Mouse (Mus musculus): ENCODE data around the gene Otx1. TPM values are rescaled to one million over a fixed set of nuclear protein-coding genes. Genes with fewer than 3 reads are reported as not detected.

The Otx1 gene
- not detected in 2 replicates for polyA plus RNA-seq (2015; fragmentation: Nextera tagmentation; extraction: Ambion mirVana)

GRCm38 (mm10) chr11:22002783-22003340, at the start of gene Otx1:
TSS of gene Otx1 (minus strand) at chr11:22002897.
- H3K9ac ChIP-seq = no peak within 1 kb of the TSS

GRCm38 (mm10) chr11:22050864-22051263, 48.2 kb upstream of the Otx1 start:
- no peak overlapping the region for H3K4me2 ChIP-seq
- no peak for DNase-seq
- H3K4me1 ChIP-seq (replicated peaks) = no peaks in the 10 kb centered on the region
- 68% methylated on average over 7 of the region's 7 CpGs for WGBS (ENCODE audit: insufficient replicate concordance)
- no peaks in the 10 kb centered on the region for H3K36me3 ChIP-seq
- no peak for ATAC-seq (ENCODE audit: low read depth)
- no peaks in the 10 kb centered on the region for H3K27me3 ChIP-seq
- H3K9me3 ChIP-seq (replicated peaks) = no peaks in the 10 kb centered on the region
- H3K4me3 ChIP-seq (replicated peaks) = no peak overlapping the region
- H3K9ac ChIP-seq = no peak overlapping the region
- H3K27ac ChIP-seq = no peak overlapping the region

More at GRCm38 (mm10) chr11:22002783-22003340, at the start of gene Otx1:
- Histone ChIP-seq H3K9me3 (replicated peaks) (no peaks in the 10 kb centered on the region), H3K4me1 (replicated peaks) (peaks cover 38% of the 10 kb centered on the region), H3K4me3 (replicated peaks) (peak within 1 kb of the TSS; percentile 56), H3K4me2 (peak within 1 kb of the TSS; percentile 72), H3K36me3 (no peaks in the 10 kb centered on the region), H3K27ac (no peak within 1 kb of the TSS), H3K27me3 (peaks cover 100% of the 10 kb centered on the region)
- DNase-seq (no peak), ATAC-seq (ENCODE audit: low read depth) (no peak)
- 1% methylated on average over 34 of the region's 34 CpGs for WGBS (ENCODE audit: insufficient replicate concordance)

- Histone ChIP-seq H3K27me3 (no peaks in the 10 kb centered on the region), H3K9me3 (replicated peaks) (no peaks in the 10 kb centered on the region), H3K36me3 (no peaks in the 10 kb centered on the region), H3K27ac (no peak overlapping the region), H3K4me2 (no peak overlapping the region), H3K9ac (no peak overlapping the region), H3K4me3 (replicated peaks) (no peak overlapping the region), H3K4me1 (replicated peaks) (no peaks in the 10 kb centered on the region)
- ATAC-seq (ENCODE audit: low read depth) (no peak), DNase-seq (no peak)
- 67% methylated on average over 6 of the region's 6 CpGs for WGBS (ENCODE audit: insufficient replicate concordance)
Observed at GRCm38 (mm10) chr11:22039854-22040426, 37.2 kb upstream of the Otx1 start.

GRCm38 (mm10) chr11:22034564-22035105, 31.9 kb upstream of the Otx1 start:
- H3K4me1 ChIP-seq (replicated peaks) = no peaks in the 10 kb centered on the region
- no peak overlapping the region for H3K9ac ChIP-seq
- DNase-seq = no peak
- no peaks in the 10 kb centered on the region for H3K27me3 ChIP-seq
- WGBS (ENCODE audit: insufficient replicate concordance) = 54% methylated on average over 7 of the region's 7 CpGs
- H3K27ac ChIP-seq = no peak overlapping the region
- ATAC-seq (ENCODE audit: low read depth) = no peak
- no peak overlapping the region for H3K4me3 ChIP-seq (replicated peaks)
- H3K4me2 ChIP-seq = no peak overlapping the region
- H3K9me3 ChIP-seq (replicated peaks) = no peaks in the 10 kb centered on the region
- no peaks in the 10 kb centered on the region for H3K36me3 ChIP-seq

- Histone ChIP-seq H3K4me1 (replicated peaks) (no peaks in the 10 kb centered on the region), H3K4me3 (replicated peaks) (no peak overlapping the region), H3K27me3 (no peaks in the 10 kb centered on the region), H3K4me2 (no peak overlapping the region), H3K36me3 (no peaks in the 10 kb centered on the region), H3K9me3 (replicated peaks) (no peaks in the 10 kb centered on the region), H3K9ac (no peak overlapping the region), H3K27ac (no peak overlapping the region)
- DNase-seq = no peak
- no peak for ATAC-seq (ENCODE audit: low read depth)
- 76% methylated on average over 3 of the region's 3 CpGs for WGBS (ENCODE audit: insufficient replicate concordance)
Observed at GRCm38 (mm10) chr11:22033582-22033981, 30.9 kb upstream of the Otx1 start.

- no peak overlapping the region for H3K27ac ChIP-seq
- no peak overlapping the region for H3K4me3 ChIP-seq (replicated peaks)
- no peaks in the 10 kb centered on the region for H3K36me3 ChIP-seq
- H3K4me1 ChIP-seq (replicated peaks) = no peaks in the 10 kb centered on the region
- WGBS (ENCODE audit: insufficient replicate concordance) = 61% methylated on average over 2 of the region's 2 CpGs
- ATAC-seq (ENCODE audit: low read depth) (no peak), DNase-seq (no peak)
- no peak overlapping the region for H3K9ac ChIP-seq
- H3K27me3 ChIP-seq = no peaks in the 10 kb centered on the region
- H3K4me2 ChIP-seq = no peak overlapping the region
- H3K9me3 ChIP-seq (replicated peaks) = no peaks in the 10 kb centered on the region
Observed at GRCm38 (mm10) chr11:22020602-22021001, 17.9 kb upstream of the Otx1 start.

GRCm38 (mm10) chr11:22017444-22017843, 14.7 kb upstream of the Otx1 start:
- no peaks in the 10 kb centered on the region for H3K36me3 ChIP-seq
- H3K4me3 ChIP-seq (replicated peaks) = no peak overlapping the region
- DNase-seq = no peak
- no peak overlapping the region for H3K27ac ChIP-seq
- no peaks in the 10 kb centered on the region for H3K9me3 ChIP-seq (replicated peaks)
- H3K27me3 ChIP-seq = no peaks in the 10 kb centered on the region
- no peak overlapping the region for H3K4me2 ChIP-seq
- H3K9ac ChIP-seq = no peak overlapping the region
- WGBS (ENCODE audit: insufficient replicate concordance) = 78% methylated on average over 8 of the region's 8 CpGs
- no peak for ATAC-seq (ENCODE audit: low read depth)
- H3K4me1 ChIP-seq (replicated peaks) = no peaks in the 10 kb centered on the region

GRCm38 (mm10) chr11:22016341-22016740, 13.6 kb upstream of the Otx1 start:
- WGBS (ENCODE audit: insufficient replicate concordance) = 83% methylated on average over 3 of the region's 3 CpGs
- DNase-seq (no peak), ATAC-seq (ENCODE audit: low read depth) (no peak)

GRCm38 (mm10) chr11:22008817-22009216, 6.1 kb upstream of the Otx1 start:
- WGBS (ENCODE audit: insufficient replicate concordance) = 24% methylated on average over 2 of the region's 2 CpGs
- no peak for DNase-seq
- no peaks in the 10 kb centered on the region for H3K36me3 ChIP-seq
- no peaks in the 10 kb centered on the region for H3K9me3 ChIP-seq (replicated peaks)
- no peak overlapping the region for H3K4me3 ChIP-seq (replicated peaks)
- ATAC-seq (ENCODE audit: low read depth) = no peak
- no peak overlapping the region for H3K4me2 ChIP-seq
- H3K27me3 ChIP-seq = peaks cover 65% of the 10 kb centered on the region
- no peak overlapping the region for H3K9ac ChIP-seq
- H3K27ac ChIP-seq = no peak overlapping the region
- H3K4me1 ChIP-seq (replicated peaks) = peaks cover 10% of the 10 kb centered on the region; the same call in 1 of the 2 replicates

More at GRCm38 (mm10) chr11:22016341-22016740, 13.6 kb upstream of the Otx1 start:
- Histone ChIP-seq H3K27me3 (peaks cover 1% of the 10 kb centered on the region), H3K9me3 (replicated peaks) (no peaks in the 10 kb centered on the region), H3K4me1 (replicated peaks) (no peaks in the 10 kb centered on the region), H3K4me2 (no peak overlapping the region), H3K36me3 (no peaks in the 10 kb centered on the region), H3K9ac (no peak overlapping the region), H3K27ac (no peak overlapping the region), H3K4me3 (replicated peaks) (no peak overlapping the region)

GRCm38 (mm10) chr11:22008129-22008596, 5.5 kb upstream of the Otx1 start:
- H3K9me3 ChIP-seq (replicated peaks) = no peaks in the 10 kb centered on the region
- H3K27ac ChIP-seq = no peak overlapping the region
- H3K4me1 ChIP-seq (replicated peaks) = peaks cover 10% of the 10 kb centered on the region; the same call in 1 of the 2 replicates
- no peak overlapping the region for H3K9ac ChIP-seq
- WGBS (ENCODE audit: insufficient replicate concordance) = 3% methylated on average over 10 of the region's 10 CpGs
- H3K4me2 ChIP-seq = peak overlapping the region; percentile 18
- H3K27me3 ChIP-seq = peaks cover 71% of the 10 kb centered on the region
- H3K4me3 ChIP-seq (replicated peaks) = no peak overlapping the region; the same call in 1 of the 2 replicates
- H3K36me3 ChIP-seq = no peaks in the 10 kb centered on the region
- ATAC-seq (ENCODE audit: low read depth) (0 out of 2 replicates have a peak, but pooled peaks have one; percentile 41), DNase-seq (no peak)

GRCm38 (mm10) chr11:22007781-22008110, 5.0 kb upstream of the Otx1 start:
- Histone ChIP-seq H3K4me2 (peak overlapping the region; percentile 18), H3K9ac (no peak overlapping the region)
- no peak for ATAC-seq (ENCODE audit: low read depth)

More at GRCm38 (mm10) chr11:22007781-22008110, 5.0 kb upstream of the Otx1 start:
- Histone ChIP-seq H3K4me1 (replicated peaks) (peaks cover 12% of the 10 kb centered on the region; the same call in 1 of the 2 replicates), H3K27me3 (peaks cover 75% of the 10 kb centered on the region), H3K4me3 (replicated peaks) (no peak overlapping the region; the same call in 1 of the 2 replicates), H3K27ac (no peak overlapping the region), H3K36me3 (no peaks in the 10 kb centered on the region), H3K9me3 (replicated peaks) (no peaks in the 10 kb centered on the region)
- 3% methylated on average over 6 of the region's 6 CpGs for WGBS (ENCODE audit: insufficient replicate concordance)
- no peak for DNase-seq

Measured in liver, embryonic 13.5 days (tissue).